Mouse (Mus musculus): ENCODE data around the gene Klf13.

Klf13 gene

DNA sequence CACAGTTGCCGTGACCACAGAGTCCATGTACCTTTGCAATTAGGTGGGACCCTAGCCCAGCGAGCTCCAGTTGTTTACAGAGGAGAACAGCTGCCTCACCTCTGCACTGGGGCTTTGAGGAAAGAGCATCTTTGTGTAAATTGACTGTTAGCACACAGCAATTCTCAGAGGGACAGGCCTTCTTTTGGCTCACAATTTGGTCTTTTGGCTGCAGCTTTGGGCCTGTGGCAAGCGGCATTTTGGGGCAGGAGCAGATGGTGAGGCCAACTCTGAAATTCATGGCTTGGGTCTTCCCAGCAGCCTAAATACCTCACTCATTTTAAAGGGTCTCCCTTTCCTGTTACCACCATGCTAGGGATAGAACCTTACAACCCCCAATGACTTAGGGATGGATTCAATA, 10.5 kb upstream of the Klf13 start:
- no peak for DNase-seq (ENCODE audit: low spot score in 2 of 2)

DNA sequence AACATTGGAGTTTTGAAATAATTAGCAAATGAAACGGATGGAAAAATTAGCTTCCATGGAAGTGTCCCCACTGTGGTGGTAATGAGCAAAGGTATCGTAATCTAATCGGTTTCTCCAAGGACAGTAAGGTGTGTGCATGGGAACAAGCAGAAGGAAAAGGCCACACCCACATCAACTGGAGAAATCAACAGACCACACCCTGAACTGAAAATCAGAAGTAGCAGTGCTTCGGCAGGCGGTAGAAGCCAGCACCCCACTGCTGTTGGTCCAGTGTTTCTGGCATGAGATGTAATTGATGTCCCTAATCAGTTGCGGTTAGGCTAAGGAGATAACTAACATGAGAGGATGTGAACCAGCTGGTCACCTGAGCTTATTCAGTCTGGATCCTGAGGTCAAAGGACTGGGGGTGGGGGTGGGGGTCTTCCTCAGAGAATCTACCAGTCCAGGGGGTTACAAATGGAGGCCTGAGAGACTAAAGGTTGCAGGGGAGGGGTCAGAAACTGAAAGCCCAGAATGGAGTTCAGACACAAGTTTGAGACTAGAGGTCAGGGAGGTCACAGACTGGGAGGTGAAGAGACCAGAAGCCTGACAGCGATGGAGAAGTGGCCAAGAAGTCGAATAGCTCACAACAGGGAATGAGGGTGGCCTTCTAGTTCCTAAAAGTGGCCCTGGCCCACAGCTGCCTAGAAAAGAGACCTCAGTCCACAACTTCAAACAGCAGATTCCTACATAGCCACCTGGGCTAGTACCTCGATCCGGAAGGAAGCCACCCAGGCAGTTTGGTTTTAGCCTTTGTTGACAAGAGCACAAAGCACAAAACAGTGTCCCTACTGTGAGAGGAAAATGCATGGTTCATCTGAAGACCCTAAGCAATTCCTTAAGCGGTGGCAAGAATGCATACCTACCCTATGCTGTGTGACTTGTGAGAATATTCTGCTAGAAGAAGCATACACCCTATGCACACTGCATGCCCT, 9.1 kb upstream of the Klf13 start:
- DNase-seq (ENCODE audit: low spot score in 2 of 2) = no peak

DNA sequence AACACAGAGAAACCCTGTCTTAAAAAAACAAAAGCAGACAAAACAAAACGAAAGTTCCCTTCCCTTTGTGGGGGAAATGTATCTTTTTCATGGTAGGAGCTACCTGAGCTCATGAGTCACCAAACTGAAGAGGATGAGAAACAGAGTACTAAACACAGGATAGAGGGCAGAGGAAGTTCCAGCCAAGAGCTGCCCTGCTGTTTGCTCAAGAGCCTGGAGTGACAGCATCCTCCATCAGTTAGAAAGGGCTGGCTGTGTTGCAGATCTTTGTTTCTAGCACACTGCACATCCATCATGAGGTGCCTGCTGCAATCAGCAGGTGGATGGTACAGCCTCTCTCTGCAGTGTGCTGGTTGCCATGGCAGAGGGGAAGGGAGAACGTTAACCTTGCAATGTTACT, 5.2 kb upstream of the Klf13 start:
- no peak for DNase-seq (ENCODE audit: low spot score in 2 of 2)

DNA sequence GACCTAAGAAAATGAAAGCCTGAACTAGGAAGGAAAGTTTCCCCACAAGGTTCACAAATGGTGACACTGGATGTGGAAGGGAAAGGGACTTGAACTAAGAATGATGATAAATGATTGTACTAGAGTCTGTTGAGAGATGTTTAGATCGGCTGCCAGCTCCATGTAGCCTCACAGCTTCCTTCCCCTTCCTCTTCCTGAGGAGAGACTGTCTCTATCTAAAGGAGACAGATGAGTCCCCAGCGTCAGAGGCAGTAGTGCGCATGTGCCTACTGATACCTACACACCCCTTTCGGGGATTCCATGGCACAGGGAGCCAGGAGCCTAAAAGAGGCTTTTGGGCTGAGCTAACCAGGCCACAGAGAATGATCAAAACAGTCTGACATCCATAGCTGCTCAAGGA, 2.8 kb upstream of the Klf13 start:
- no peak for DNase-seq (ENCODE audit: low spot score in 2 of 2)

DNA sequence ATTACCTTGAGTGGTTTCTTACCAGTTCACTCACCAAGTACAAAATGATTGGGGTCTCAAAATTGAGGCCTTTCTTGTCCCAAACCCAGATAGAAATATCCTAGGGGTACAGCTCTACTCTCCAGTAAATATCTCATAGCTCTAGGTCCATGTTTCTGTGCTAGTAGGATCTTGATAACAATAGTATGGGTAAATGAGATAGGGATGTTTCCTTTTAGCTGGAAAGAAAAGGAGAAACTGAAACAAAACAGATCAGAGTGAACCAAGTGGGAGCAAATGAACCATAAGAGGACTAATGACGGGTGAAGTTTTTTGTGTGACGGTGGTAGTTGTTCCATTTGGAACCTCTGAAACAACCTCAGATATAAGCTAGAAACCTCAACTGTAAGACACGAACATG, 2.3 kb upstream of the Klf13 start:
- DNase-seq (ENCODE audit: low spot score in 2 of 2) = no peak

DNA sequence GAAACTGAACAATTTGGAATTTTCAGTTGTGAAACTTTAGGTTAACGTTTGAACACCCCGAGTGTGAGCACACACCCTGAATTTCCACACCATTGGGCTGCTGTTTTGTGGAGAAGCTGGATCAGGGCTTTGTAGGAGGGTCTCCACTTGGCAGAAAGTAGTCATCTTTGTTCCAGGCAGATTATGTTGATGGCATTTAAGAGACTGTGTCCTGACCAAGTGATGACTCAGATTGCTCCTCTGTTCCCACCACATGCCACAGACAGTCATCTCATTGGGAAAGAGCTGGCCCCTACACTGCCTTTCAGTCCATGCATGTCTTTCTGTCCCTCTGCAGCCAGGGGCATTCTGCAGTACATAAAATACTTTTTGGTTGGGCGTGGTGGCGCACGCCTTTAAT, 1.6 kb upstream of the Klf13 start:
- DNase-seq (ENCODE audit: low spot score in 2 of 2) = no peak

DNA sequence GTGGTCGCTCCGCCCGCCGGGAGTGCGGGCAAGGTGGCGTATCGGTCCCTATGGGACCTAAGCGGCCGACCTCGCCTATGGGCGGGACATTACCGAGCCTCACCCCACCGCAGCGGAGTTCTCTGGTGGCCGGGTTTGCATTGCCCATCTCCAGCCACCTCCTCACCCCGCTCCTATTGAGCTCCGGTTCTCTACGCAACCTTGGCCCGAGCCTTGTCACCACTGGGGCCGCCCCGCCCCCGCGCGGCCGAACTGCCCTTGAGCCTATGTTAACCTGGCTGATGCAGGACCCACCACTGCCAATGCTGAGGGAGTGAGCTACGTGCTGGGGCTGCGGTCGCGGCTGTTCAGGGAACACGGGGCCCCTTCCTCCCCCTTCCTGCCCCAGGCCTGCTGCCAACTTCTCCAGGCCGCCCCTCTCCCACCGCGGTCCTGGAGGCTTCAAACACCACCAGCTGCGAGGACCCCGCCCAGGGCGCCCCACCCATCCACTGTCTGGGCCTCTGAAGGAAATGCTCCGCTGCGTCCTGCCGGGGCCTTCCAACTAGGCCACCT, 759 bp upstream of the Klf13 start:
- peak; percentile 45 to 72 for DNase-seq (ENCODE audit: low spot score in 2 of 2)

DNA sequence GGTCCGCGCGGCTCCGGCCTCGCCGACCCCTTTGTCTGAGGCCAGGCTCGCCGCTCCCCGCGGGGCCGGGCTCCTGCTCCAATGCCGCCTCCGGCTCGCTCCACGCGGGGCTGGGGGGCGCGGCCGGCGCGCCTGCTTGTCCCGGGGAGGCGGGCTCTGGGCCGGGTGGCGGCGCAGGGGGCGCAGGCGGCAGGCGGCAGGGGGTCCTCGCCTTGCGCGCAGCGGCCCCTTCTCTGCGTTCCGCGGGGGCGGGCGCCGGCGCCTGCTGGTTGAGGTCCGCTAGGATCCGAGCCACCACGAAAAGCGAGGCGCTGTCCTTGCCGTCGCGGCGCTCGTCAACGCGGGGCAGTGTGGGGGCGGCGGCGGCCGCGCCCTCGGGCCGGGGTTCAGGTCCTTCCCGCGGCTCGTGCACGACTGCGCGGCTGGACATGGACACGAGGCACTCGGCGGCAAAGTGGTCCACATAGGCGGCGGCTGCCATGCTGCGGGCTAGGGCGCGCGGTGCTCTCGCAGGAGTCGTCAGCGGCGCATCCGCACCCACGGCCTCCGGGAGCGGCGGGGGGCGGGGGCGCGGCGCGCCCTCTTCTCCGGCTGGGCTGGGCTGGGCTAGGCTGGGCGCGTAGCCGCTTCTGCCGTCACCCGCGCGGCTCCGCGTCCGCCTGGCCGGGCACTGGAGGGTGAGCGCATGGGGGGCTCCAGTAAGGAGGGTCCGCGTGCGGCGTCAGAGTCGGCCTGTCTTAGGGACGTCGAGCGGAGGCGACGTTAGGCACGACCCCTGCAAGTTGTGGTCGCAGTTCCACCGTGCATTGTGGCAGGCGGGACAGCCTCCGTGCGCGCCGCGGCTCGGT, 425 bp downstream of the Klf13 start:
- DNase-seq (ENCODE audit: low spot score in 2 of 2) = peak in 1 of 2 experiments; percentile 57

DNA sequence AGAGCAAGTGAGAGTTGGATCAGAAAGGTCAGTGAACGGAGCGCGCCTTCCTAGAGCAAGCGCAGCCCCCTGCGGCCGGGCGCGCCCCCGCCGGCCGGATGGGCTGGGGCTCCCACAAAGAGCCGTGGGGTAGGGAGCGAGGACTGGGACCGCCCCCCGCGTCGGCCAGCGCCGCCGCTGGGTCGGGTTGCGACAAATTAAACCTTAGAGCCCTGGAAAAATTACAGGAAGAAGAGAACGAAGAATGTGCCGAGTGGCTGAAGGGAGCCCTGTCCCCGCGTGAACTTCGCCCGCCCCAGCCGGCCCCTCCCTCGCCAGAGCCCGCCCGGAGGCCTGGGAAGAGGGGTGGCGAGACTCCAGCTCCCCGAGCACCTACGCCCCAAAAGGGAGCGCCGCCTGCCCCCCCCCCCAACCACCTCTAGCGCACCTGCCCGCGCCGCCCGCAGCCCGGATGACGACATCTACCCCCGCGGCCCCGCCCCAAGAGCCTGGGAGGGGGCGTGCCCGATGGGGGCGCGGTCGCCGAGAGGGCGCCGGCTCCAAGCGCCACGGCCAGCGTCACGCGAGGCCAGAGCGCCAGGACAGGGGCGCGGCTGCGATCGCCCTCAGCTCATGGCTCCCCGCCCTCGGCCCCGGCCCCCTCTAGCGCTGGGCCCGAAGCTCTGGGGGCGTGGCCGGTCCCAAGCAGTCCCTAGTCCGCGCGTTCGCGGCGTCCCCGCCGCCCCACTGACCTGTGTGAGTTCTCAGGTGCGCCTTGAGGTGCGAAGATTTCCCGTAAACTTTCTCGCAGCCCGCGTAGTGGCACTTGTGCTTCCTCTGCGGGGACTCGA, 1.3 kb downstream of the Klf13 start:
- DNase-seq (ENCODE audit: low spot score in 2 of 2) = peak in 1 of 2 experiments; percentile 66

DNA sequence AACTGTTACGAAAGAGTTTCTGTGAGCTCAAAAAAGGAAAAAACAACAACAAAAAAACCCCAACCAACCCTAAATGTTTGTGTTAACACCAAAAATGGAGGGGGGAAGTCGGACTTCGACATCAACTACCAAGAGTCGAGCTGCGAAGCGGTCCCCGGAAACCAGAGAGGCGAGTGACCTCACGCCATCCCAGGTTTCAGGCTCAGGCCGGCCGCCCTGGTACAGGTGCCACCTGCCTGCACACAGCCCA, 1.8 kb downstream of the Klf13 start:
- no peak for DNase-seq (ENCODE audit: low spot score in 2 of 2)

DNA sequence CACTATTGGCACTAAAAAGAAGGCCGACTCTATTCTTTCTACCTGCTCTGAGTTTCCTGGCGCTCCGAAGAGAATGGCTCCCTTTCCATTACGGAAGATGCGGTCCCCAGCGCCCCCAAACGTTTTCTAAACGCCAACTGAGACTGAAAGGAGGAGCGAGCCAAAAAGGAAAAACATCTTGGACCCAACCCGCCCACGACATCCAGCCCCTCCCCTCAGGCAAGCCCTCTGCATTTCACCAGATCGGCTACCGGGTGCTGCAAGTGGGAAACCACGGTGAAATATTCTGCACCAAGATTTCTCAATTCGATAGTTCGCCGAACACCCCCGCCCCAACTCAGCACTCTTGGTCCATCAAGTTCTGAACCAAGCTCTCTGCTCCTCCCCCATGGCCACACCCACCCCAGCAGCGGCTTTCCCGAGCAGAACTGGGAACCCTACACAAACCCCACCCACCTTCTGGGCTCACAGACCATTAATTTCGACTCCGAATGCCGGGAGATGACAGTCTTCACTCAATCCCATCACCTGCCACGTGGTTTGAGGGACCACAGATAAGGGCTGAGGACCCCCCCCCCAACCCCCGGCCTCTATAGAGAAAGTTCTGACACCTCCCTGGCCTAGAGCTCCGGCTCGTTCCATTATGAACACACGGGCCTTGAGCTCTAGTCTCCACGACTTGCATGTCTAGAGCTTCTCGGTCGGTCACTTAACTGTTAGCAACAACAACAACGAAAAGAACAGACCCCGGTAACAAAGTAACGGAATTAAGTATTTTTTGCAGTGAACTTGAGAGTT, 2.3 kb downstream of the Klf13 start:
- DNase-seq (ENCODE audit: low spot score in 2 of 2) = peak in 1 of 2 experiments; percentile 53

DNA sequence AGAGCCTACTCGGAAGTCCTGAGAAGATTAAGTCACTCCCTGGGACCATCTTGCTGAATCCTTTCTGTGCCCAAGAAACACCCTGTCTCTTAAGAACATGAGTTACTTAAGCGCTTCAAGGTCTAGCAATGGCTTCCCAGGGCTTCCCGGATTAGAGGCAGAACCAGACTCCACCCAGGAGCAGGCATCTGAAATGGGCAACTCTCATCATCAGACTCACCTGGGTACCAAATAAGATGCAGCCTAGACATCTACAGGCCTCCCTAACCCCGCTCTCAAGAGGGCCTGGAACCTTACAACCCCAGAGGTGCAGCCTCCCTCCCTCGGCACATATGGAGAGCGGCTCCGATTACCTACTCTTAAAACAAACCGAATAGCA, 2.9 kb downstream of the Klf13 start:
- DNase-seq (ENCODE audit: low spot score in 2 of 2) = no peak

DNA sequence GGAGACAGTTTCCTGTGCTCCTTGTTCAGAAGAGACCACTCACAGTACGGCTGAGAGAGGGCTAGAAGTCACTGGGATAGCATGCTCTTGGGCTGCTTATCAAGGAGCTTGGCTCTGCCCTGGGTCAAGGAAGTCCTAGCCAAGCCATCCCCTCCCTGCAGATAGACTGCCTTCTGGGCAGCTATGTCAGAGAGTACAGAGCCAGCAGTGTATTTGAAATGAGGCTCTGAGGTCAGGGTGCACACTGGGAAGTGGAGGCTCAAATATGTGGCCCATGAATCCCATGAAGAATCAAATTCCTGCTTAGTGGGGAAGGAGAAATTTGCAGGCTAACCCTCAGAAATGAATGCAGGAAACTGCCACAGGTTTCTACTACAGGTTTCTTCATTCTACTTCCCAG, 4.2 kb downstream of the Klf13 start:
- no peak for DNase-seq (ENCODE audit: low spot score in 2 of 2)

DNA sequence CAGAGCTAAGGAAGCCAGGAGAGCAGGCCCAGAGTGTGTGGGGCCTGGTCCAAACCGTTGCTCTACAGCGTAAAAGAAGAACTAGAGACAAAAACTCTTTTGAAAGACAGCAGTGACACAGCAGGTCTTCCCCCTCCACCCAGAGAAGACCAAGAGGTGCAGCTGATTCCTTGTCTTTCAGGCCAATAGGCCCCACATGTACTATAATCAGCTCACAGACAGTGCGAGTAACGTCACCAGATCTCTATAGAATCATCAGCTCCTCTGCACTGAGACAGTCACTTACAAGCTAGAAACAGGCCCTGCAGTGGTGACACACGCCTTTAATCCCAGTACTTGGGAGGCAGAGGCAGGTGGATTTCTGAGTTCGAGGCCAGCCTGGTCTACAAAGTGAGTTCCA, 4.8 kb downstream of the Klf13 start:
- no peak for DNase-seq (ENCODE audit: low spot score in 2 of 2)

DNA sequence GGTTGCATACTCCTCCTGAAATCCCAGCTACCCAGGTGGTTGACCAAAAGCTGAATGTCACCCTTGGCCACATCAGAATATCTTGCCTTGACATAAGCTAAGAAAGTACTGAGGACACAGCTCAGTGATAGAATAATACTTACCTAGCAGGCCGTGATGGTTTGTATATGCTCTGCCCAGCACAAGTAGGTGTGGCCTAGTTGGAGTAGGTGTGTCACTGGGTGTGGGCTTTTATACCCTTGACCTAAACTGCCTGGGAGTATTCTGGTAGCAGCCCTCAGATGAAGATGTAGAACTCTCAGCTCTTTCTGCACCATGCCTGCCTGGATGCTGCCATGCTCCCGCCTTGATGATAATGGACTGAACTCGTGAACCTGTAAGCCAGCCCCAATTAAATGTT, 6.3 kb downstream of the Klf13 start:
- no peak for DNase-seq (ENCODE audit: low spot score in 2 of 2)

DNA sequence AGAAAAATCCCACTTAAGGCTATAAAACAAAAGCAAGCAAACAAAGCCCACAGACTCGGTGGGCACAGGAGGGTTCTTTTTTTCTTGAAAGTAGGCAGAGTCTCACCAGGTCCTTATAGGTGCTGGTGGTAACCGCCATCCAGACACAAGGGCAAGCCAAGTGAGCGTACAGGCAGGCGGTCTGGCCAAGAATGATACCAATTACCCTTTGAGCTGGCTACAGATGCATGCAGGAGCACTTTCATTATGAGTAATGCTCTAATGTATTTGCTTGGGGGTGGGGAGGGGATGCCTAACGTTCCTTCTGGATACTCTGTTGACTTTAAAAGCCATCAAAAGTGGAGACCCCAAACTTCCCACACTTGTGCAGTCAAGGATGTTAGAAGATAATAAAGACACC, 7.9 kb downstream of the Klf13 start:
- no peak for DNase-seq (ENCODE audit: low spot score in 2 of 2)

DNA sequence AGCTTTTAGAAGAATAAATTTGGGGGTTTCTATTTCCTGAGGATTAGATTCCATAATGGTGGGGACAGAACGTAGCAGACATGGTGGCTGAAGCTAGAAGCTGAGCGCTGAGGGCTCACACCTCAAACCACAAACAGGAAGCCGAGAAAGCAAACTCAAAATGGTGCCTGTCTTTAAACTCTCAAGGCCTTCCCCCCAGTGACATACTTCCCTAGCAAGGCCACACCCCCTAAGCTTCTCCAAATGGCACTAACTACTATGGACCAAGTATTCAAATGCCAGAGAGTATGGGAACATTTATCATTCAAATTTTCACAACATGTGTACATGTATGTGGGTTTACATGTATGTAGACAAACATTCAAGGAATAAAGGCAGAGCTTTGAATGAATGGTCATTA, 8.6 kb downstream of the Klf13 start:
- no peak for DNase-seq (ENCODE audit: low spot score in 2 of 2)

DNA sequence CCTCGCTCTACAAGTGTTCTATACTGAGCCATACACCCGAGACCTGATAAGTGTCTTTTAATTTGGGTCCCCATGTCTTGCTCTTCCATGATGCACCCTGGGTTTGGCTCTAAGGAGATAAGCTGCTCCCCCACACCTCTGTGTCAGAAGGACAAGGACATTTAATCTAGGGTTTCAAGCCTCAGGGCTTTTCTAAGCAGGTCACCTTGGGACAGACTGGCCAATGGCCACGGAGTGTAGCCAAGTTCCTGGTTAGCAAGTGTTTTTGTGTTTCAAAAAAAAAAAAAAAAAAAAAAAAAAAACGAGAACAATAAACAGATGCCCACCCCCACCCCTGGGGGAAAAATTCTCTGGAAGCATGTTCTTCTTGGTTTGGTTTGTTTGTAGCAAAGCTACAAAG, 9.6 kb downstream of the Klf13 start:
- DNase-seq (ENCODE audit: low spot score in 2 of 2) = no peak

DNA sequence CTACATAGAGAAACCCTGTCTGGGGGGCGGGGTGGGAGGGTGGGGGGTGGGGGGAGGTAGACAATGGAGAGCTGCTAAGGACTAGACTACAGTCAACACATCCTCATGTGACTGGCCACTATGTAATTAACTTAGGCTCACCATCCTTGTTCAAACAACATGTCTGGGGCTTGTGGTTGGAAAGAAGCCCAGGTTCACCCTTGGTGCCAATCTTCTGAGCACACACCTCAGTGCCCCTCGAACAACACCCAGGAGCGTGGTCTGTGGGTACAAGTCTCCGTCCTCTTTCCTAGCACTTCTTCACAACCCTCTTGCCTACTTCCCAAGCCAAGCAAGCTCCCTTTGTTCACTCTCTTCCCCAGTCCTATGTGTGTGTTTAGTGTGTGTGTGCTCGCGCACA, 11.6 kb downstream of the Klf13 start:
- DNase-seq (ENCODE audit: low spot score in 2 of 2) = no peak

DNA sequence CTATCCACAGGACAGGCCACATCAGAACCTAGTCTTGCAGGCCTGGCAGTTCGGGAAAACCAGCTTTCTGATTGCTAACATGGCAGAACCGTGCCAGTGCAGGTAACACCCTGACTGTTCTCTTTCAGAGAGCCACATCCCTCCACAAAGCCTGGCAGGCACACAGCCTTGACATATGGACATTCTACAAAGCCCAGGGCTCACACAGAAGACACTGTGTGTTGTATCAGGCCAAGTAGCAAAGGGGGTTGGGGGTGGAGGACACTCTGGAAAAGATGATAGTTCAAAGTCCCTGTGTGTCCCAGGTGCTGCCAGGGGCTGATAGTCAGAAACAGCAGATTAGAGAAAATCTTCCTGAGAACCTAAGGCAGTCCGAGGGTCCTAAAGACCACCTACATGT, 12.2 kb downstream of the Klf13 start:
- no peak for DNase-seq (ENCODE audit: low spot score in 2 of 2)
